Mouse (Mus musculus) retina, postnatal 7 days (tissue): ENCODE measurements around the gene Gm5640.
"Not testable (repeated sequence)": the region's sequence is repeated elsewhere in the genome, so short reads cannot be mapped to it uniquely, and the experiment has no call there.

Experiments
- DNase-seq: peaks from one replicate; pipeline ENCODE4 v3.0.0-alpha.2; 2012; ENCODE audit warnings: low read depth, low spot score

Gm5640 gene

DNA sequence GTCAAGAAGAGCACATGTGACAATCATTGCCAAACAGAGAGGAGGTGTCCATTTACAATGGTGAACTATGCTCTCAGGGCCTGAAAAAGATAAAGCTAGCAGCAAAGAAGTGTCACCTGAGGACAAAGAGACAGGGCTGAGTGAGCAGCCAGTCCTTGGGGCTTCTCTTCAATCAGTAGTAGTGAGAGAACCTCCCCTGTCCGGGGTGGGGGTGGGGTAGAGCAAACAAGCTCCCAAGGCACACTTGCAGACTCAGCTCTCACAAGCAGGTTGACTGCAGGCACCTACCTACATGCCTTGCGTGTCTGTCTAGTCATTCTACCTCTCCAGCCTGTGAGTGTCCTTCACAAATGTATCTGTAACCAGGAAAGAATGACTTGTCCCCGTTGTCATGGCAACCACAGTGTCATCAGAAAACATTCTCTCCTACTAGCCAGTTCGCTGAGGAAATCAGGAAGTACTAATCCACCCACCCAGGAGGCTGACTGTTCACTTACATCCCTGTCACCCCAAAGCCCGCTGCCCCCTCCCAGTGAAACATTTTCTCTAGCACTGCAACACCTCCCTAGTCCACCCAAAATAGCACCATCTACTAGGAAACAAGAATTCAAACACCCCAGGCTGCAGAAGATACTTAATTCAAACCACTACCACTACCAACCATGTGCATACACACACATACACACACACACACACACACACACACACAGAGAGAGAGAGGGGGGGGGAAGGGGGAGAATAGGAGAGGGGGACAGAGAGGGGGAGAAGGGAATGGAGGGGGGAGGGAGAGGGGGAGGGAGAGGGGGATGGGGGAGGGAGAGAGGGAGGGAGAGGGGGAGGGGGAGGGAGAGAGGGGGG, at the start of gene Gm5640:
Gene Gm5640, minus strand, starts transcription at position 170 of the 858 bp plus-strand sequence.
- DNase-seq: not testable (repeated sequence)

DNA sequence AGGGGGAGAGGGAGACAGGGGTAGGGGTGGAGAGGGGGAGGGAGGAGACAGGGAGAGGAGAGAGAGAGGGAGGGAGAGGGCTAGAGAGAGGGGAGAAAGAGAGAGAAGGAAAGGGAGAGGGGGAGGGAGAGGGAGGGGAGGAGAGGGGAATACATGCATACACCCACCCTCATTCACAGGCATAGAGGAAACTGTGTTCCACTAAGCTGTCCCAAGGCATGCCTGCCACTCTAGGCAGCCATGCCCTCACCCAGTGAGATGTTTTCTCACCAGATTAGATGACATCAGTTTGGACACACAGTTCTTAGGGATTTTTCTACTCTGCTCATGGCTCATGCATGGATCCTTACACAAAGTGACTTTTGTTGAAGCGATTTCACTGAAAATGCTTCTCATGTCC, 958 bp upstream of the Gm5640 start:
- DNase-seq: not testable (repeated sequence)

DNA sequence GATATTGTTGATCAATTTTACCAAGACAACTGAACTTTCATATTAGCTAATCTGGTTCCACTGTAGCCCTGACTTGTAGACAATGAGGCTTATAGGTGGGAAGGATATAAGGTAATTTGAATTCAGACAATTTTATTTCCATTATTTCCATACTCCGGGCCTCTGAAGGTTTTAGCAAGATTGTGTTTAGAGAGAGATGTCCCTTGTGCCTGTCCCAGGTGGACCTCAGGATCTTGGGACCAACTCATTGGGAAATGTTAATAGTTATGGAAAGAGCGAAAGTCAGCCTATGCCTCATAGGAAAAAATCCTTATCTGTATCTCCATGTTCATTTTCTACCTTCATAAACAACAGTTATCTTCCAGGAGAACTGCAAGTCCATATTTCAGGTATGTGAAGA, 53.1 kb downstream of the Gm5640 start, which contains the start of gene Olfr1325:
Gene Olfr1325, plus strand, starts transcription at position 301 of the 400 bp plus-strand sequence.
- no peak for DNase-seq
